Mouse (Mus musculus): ENCODE measurements around the gene Gm9999.

DNA sequence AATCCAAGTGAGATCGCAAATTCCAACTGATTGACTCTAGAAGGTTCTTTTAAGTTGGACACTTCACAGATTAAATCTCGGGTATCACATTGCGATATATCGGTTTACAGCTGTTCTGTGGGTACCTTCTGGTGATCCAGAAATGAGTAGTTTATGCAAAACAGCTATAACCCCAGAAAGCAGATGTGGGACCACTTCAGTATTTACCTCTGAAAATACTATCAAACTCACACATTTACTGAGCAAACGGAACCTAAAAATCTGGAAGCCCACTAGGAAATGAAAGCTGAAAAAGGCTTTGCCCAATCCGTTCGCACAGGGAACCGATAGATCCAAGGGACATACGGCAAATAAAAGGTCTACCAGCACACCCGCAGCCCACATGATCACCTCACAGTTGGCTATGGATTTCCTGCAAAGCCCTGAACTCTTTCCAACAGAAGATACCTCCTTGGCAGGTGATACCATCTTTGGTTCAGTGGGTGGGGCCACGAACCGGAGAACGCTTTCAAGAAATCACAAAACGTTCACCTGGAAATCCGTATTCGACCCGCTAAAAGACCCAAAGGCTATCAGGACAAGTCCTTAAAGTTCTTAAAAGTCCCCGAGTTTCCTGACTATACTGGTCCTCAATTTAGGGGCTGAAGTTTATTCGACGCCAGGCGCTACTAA, 23.9 kb downstream of the Gm9999 start:
- TF ChIP-seq CTCF (IDR thresholded peaks at IDR 0.05; ENCODE audit: borderline replicate concordance, insufficient read depth, low read depth, low read length) (no peak), POLR2A (IDR thresholded peaks at IDR 0.05; ENCODE audit: borderline replicate concordance, insufficient read depth, low read length) (no peak)
